Mouse (Mus musculus) heart, postnatal 0 days (tissue): Measurements from ENCODE around the gene Sema6c. TPM values are rescaled to one million over a fixed set of nuclear protein-coding genes. Genes with fewer than 3 reads are reported as not detected.

Experiments
- ATAC-seq: fragments of 200-750 bp; cut with Nextera tagmentation; 2 replicates; pipeline ENCODE4 v1.8.0; 2017; ENCODE audit warnings: low read depth, moderate number of reproducible peaks, moderate library complexity; ENCODE audit not compliant: insufficient read depth
- DNase-seq: peaks from one replicate; pipeline ENCODE4 v3.0.0-alpha.2; 2016; ENCODE audit warnings: low spot score
- H3K27ac ChIP-seq: fragments of 300-500 bp; sonication (generic); 2 replicates; pipeline ENCODE4 v1.5.1; 2014; ENCODE audit warnings: low read depth, mild to moderate bottlenecking
- H3K27me3 ChIP-seq: fragments of 300-500 bp; sonication (generic); 2 replicates; pipeline ENCODE4 v1.6.1; 2014; ENCODE audit warnings: low read length, mixed read lengths; ENCODE audit not compliant: control insufficient read depth, insufficient read depth
- H3K36me3 ChIP-seq: fragments of 300-500 bp; sonication (generic); replicated peaks from 2 replicates; pipeline ENCODE4 v1.6.1; 2014; ENCODE audit warnings: low read length, mixed read lengths; ENCODE audit not compliant: control insufficient read depth, insufficient read depth
- H3K4me1 ChIP-seq: fragments of 300-500 bp; sonication (generic); 2 replicates; pipeline ENCODE4 v1.6.1; 2014; ENCODE audit warnings: antibody characterized with exemption; ENCODE audit not compliant: control insufficient read depth, insufficient read depth
- H3K4me2 ChIP-seq: fragments of 300-500 bp; sonication (generic); 2 replicates; pipeline ENCODE4 v1.6.1; 2014; ENCODE audit warnings: low read depth, mild to moderate bottlenecking, low read length, moderate library complexity
- H3K4me3 ChIP-seq: fragments of 300-500 bp; sonication (generic); 2 replicates; pipeline ENCODE4 v1.5.1; 2014; ENCODE audit warnings: low read depth, low read length
- H3K9ac ChIP-seq: fragments of 300-500 bp; sonication (generic); replicated peaks from 2 replicates; pipeline ENCODE4 v1.6.1; 2014; ENCODE audit warnings: low read depth, low read length, mixed read lengths
- H3K9me3 ChIP-seq: fragments of 300-500 bp; sonication (generic); replicated peaks from 2 replicates; pipeline ENCODE4 v1.6.1; 2016; ENCODE audit warnings: low read length; ENCODE audit not compliant: control insufficient read depth
- CTCF ChIP-seq: IDR thresholded peaks from 2 replicates; pipeline ENCODE4 v1.5.1; 2016; ENCODE audit warnings: antibody characterized with exemption, control low read depth, low read depth
- EP300 ChIP-seq: IDR thresholded peaks from 2 replicates; pipeline ENCODE4 v1.6.1; 2016; ENCODE audit warnings: antibody characterized with exemption, low read depth
- WGBS: fragments of 180-500 bp; shearing (Covaris S2); extraction: QIAGEN DNeasy Blood & Tissue Kit; methylation state at CpG from one replicate; pipeline ENCODE4 v1.1.7; 2014; 5-methylcytosine and 5-hydroxymethylcytosine counted together
- polyA plus RNA-seq: library from polyadenylated mRNA; unstranded; fragments of >200 nt; fragmentation: Nextera tagmentation; extraction: Ambion mirVana; gene quantifications from 2 replicates; pipeline ENCODE4 v1.2.1, GENCODE M21; 2015
- total RNA-seq: library from RNA; depleted of rRNA; stranded (reverse); fragments of >200 nt; gene quantifications from 2 replicates; pipeline ENCODE4 v1.2.3, GENCODE M21; 2014; ENCODE audit warnings: low replicate concordance

Gene Sema6c
- total and polyA plus RNA-seq, 2 experiments from 2014 or later, result 1.2 to 14.8 TPM

DNA sequence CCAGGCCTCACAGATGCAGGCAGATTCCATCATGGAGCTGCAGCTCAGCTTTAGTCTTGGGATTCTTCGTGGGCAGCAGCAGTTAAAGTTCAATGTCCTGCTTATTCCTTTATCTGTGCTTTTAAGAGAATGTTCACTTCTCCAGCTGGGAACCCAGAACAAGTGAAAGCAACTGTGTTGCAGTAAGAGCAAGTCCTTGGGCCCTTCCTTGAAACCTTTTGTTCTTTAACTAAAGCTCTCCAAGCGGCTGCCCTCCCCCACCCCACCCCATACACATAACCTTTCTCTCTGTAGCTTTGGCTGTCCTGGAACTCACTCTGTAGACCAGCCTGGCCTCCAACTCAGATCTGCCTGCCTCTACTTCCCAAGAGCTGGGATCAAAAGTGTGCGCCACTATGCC, 16.2 kb downstream of the Sema6c start:
- Histone ChIP-seq H3K9me3 (no peaks in the 10 kb centered on the region), H3K4me3 (no peak overlapping the region), H3K4me1 (0 out of 2 replicates have a peak, but pooled peaks cover 9% of the 10 kb centered on the region), H3K36me3 (no peaks in the 10 kb centered on the region), H3K4me2 (no peak overlapping the region), H3K27ac (no peak overlapping the region), H3K9ac (no peak overlapping the region), H3K27me3 (peaks cover 30% of the 10 kb centered on the region)
- no peak for ATAC-seq
- no peak for DNase-seq
- 71% methylated on average over 3 of the region's 3 CpGs for WGBS
- TF ChIP-seq CTCF, result no peak
- no peak for TF ChIP-seq EP300

DNA sequence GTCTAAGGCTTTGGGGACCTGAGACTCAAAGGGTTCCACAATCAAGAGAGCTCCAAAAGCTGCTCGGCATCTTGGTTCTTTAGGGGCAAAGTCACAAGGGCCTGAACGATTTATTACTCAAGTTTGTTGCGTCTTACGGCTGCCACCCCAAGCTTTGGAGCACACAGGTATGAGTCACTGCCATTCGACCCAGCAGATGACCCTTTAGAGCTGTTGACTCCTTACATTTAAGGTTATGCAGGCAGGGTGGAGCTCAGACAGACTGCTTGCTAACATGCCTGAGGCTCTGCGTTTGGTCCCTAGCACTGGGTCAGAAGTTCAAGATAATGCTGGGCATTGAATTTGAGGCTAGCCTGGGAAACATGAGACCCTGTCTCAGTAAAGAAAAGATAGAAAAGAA, 17.3 kb downstream of the Sema6c start:
- ATAC-seq (no peak), DNase-seq (no peak)
- H3K4me3 ChIP-seq, result no peak overlapping the region
- no peaks in the 10 kb centered on the region for H3K36me3 ChIP-seq
- WGBS, result 71% methylated on average over 6 of the region's 6 CpGs
- H3K4me1 ChIP-seq, result 0 out of 2 replicates have a peak, but pooled peaks cover 9% of the 10 kb centered on the region
- no peak overlapping the region for H3K4me2 ChIP-seq
- no peak overlapping the region for H3K9ac ChIP-seq
- H3K27ac ChIP-seq, result no peak overlapping the region
- peaks cover 19% of the 10 kb centered on the region for H3K27me3 ChIP-seq
- H3K9me3 ChIP-seq, result no peaks in the 10 kb centered on the region
- TF ChIP-seq CTCF (no peak), EP300 (no peak)

DNA sequence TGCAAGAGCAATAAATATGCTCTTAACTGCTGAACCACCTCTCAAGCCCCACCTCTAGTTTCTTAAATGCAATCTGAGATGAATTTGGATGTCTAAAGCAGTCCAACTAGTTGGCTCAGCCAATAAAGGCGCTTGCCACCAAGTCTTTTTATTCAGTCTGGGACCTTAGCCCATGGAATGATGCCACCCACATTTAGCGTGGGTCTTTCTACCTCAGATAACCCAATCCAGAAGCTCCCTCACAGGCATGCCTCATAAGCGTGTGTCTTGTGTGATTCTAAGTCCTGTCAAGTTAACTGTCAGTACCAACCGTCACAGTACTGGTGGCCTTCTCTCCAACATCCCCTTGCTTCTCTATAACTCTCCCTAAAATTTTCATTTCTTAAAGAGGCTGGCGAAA, 18.7 kb downstream of the Sema6c start:
- H3K27me3 ChIP-seq, result peaks cover 7% of the 10 kb centered on the region; the same call in 1 of the 2 replicates
- DNase-seq (no peak), ATAC-seq (no peak)
- no peak for TF ChIP-seq EP300
- TF ChIP-seq CTCF, result no peak
- no peaks in the 10 kb centered on the region for H3K9me3 ChIP-seq
- no peak overlapping the region for H3K4me3 ChIP-seq
- peaks cover 4% of the 10 kb centered on the region; the same call in 1 of the 2 replicates for H3K36me3 ChIP-seq
- 0 out of 2 replicates have a peak, but pooled peaks cover 1% of the 10 kb centered on the region for H3K4me1 ChIP-seq
- H3K4me2 ChIP-seq, result no peak overlapping the region
- 83% methylated on average over 5 of the region's 5 CpGs for WGBS
- H3K9ac ChIP-seq, result no peak overlapping the region
- H3K27ac ChIP-seq, result no peak overlapping the region

DNA sequence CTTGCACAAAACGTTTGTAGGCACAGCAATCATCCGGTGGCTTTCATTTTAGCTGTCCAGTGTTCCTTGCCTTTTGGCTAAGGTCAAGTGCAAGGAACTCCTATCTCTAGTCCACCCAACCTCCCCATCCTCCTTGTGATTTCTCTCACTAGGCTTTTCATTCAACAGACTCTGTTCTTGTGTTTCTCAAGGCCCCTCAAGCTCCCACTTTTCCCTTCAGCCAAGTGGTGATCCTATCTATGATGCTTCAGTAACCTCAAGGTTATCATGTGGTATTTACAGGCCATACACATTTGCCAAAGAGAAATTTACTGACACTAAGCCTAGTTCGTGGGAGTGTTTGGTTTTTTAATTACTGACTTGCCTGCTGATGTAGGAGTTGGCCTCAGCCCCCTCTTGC, 19.6 kb downstream of the Sema6c start:
- ATAC-seq (no peak), DNase-seq (no peak)
- no peak overlapping the region for H3K4me3 ChIP-seq
- no peaks in the 10 kb centered on the region for H3K9me3 ChIP-seq
- H3K27me3 ChIP-seq, result peaks cover 4% of the 10 kb centered on the region; the same call in 1 of the 2 replicates
- no peak overlapping the region for H3K4me2 ChIP-seq
- no peak overlapping the region for H3K9ac ChIP-seq
- WGBS, result 46% methylated on average over 3 of the region's 3 CpGs
- H3K27ac ChIP-seq, result no peak overlapping the region
- H3K36me3 ChIP-seq, result peaks cover 14% of the 10 kb centered on the region
- TF ChIP-seq EP300 (no peak), CTCF (no peak)
- no peaks in the 10 kb centered on the region for H3K4me1 ChIP-seq

DNA sequence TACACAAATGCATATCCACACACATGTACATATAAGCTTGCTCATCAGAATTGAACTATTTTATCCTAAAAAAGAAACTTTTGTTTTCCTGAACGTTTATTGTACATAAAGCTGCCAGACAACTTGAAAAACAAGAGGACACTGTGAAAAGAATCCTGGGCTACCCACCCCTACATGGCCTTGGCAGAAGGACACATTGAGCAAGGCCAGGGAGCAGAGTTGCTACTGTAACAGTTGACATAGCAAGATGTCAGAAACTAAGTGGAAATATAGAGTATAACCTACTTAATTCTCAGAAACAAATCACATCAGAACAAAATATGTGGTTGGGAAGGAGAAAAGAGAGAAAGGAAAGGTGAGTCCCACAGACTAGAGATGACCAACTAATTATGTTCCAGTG, 21.6 kb downstream of the Sema6c start:
- DNase-seq (no peak), ATAC-seq (no peak)
- no peak overlapping the region for H3K27ac ChIP-seq
- no peaks in the 10 kb centered on the region for H3K27me3 ChIP-seq
- peaks cover 33% of the 10 kb centered on the region for H3K36me3 ChIP-seq
- 39% methylated on average over 1 of the region's 1 CpGs for WGBS
- no peaks in the 10 kb centered on the region for H3K9me3 ChIP-seq
- TF ChIP-seq EP300, result no peak
- no peak for TF ChIP-seq CTCF
- H3K9ac ChIP-seq, result no peak overlapping the region
- H3K4me3 ChIP-seq, result no peak overlapping the region
- H3K4me2 ChIP-seq, result no peak overlapping the region
- H3K4me1 ChIP-seq, result no peaks in the 10 kb centered on the region
